Mouse (Mus musculus): ENCODE data around the gene Asb8.
A peak's percentile ranks its signal among the peaks of the same experiment; 100 is the strongest.

The Asb8 gene

DNA sequence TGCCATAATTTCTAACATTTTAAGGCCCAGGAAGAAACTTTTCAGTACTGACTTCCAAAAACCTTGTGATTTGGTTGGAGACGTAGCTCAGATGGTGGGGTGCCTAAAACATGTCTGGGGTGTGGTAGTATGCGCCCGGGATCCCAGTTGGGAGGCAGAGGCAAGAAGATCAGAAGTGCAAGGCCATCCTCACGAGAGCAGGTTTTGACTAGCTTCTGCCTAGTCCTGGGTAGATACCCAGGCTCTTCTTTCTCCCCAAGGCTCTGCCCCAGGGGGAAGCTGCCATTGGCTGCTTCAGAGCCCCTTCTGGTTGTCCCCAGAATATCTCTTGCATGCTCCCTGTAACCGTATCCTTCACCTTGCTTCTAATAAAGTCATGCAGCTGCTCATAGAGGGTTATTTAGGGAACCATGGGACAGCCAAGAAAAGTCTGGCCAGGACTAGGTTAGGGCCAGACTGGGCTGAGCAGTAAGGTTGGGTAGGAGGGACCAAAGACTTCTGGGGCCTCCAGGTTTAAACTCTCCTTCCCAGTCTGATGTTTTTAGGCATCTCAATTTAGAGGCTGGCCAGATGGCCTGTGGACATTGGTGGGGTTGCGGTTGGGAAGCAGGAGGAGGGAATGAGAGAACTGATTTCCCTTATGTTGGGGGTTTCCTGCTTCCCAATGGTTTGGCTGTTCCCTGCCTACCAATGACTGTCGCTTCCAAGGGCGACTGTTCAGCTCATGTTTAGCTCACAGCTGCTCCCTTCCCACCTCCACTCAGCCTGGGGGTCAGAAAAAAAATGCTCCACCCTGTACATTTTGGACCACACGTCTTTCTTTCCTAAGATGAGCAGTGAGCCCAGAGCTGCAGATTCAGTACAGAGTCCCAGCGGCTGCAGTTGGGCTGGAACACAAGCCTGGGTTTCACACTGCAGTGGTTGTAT is 50.3 kb downstream of the Asb8 start:
- DNase-seq = no peak

DNA sequence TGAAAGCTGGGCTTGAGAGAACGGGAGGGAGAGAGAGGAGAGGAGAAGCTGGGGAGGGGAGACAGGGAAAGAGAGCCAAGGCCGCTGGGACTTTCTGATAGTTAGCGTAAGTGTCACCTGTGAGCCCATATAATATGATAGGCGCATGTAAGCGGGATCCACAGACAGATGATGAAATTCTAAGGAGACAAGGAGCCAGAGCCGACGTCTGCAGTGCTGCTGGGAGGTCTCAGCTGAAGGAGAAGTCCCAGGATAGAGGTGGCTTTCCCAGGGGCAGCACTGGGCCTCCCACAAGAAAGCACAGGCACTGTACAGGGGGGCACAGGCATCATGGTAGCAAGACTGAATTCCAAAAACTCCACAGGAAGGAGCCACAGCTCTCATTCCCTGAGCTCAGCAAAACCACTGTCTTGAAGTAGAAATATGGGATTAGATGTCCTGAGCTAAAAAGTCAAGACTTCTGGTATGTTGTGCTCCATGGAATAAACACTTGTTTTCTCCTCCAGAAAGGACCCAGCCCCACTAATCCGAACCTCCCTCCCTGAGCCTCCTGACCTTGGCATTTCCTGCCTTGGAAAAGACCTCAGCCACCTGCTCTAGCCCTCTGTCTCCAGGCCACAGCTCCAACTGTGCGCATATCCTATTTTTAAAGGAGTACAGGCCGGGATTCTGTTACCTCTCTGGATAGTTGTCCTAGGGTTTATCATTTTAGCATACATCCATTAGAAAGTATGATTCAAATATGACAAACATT is 51.1 kb downstream of the Asb8 start:
- no peak for DNase-seq

DNA sequence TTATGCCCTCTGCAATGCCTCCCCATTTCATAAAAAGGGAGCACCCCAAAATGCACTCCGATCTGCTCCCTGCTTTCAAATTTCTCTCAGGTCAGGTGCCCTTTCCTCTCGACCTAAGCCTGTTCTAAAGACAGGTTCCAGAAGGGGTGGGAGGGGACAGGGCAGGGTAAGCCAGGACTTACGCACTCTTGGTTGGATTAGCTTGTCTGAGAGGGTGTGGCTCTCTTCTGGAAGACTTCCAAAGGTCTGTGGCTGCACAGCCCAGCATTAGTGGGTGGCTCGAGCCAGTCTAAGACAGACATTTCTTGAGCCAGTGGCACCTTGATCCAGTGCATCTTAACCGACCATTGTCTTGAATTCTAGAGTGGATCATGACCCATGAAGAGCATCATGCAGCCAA is 53.6 kb downstream of the Asb8 start:
- no peak for DNase-seq

DNA sequence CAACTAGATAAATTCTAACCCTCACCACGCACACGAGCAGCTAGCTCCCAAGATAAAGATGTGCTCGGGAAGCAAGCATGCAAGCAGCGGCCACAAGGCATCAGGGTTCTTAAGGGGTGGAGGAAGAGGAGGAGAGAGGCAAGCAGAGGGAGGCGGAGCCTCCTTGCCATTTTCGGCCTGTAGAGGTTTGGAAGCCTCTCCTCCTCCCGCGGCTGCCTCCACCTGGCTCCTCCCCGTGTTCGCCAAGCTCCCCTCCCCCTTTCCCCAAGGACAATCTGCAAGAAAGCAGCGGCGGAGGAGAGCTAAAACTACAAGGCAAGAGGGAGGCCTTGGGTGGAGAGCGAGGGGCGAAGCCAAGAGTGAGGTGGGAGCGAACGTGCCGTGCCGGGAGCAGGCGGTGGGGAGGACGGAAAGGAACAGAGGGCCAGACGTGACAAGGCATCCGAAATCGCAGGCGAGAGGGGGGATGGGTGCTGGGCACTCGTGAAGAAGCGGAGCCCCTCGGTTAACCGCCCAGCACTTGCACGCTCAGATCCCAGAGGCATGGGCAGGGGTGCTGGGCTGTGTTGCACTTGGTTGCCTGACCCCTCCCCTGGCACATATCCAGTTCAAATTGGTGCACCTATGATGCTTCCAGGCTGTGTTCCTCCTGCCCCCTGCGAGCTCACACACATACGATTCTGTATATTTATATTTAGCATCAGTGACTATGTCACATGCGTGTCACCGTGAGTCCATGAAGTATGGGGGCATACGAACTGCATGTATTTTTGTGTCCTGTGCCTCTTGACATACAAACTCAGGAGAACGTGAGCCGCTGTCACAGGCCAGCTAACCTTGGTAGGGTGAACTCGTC is 56.9 kb downstream of the Asb8 start:
- DNase-seq = peak; percentile 83

DNA sequence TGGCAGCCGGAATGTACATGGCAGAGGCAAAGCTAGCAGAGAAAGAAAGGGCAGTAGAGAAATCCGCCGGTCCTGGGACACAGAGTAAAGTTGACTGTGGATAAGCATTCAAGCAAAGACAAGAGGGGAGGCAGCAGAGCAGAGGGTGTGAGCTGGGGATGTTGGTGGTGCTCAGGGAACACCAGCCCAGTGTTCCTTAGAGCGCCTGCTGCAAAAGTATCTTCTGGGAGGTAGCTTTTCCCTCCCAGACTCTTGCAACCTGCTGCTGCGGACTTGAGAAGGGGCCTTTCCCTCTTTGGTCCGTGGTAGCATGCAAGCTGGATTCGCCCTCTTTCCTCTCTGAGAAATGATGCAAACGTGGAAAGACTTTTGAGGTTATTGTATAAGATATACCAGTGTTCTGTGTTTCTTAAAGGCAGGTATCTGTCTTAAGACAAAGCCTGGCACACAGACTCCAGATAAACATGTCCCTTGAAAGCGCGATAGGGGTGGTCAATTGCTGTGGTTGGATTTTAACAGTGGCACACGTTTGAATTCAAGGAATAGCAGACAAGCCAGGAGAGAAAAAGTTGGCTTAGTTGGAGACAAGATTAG is 57.6 kb downstream of the Asb8 start:
- no peak for DNase-seq

DNA sequence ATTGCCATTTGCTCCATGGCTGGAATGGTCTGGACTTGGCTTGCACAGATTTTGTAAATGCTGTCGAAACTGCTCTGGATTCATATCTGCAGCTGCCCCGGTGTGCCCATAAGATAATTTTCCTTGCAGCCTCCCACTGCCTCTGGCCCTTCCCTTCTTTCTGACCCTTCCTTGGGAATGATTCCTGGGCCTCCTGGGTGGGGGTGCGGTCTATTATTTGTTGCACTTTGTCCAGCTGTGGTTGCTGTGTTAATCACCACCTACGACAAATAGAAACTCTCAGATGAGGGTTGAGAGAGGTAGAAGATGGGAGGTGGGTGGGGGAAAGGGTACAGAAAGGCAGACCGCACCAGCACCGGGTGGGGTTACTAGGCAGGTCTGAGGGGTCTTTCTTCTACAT is 58.2 kb downstream of the Asb8 start:
- no peak for DNase-seq

DNA sequence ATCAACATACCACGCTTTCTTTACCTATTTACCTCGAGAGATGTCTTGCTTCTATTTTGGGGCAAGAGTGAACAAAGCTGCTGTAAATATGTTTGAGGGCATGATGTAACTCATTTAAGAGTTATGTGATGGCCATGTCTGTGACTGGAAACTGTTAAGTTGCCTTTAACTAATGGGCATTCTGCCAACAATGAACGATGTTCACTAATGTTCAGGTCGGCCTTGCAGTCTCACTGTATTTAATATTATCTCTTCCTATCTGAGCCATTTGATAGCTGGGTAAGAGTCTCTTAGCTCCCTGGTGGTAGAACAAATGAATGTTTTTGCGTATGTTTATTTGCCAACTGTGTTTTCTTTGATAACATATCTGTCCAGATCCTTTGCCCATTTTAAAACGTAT is 58.9 kb downstream of the Asb8 start:
- DNase-seq = no peak

DNA sequence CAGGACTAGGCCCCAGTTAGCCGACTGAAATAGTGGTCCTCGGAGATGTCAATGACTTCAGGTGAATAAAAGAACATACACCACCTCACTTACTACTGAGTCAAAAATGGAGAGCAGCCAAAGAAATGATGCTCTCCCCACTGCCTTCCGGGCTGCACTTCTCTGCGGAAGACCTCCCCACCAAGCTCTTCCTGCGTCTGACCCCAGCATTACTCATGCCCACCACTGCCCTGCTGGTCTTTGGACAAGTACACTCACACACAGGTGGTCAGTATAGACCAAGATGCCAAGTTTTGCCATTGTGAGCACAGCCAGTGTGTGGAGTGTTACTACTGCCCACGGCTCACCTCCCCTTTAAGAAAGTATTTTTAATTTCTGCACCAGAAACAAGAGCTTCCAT is 63.0 kb downstream of the Asb8 start:
- no peak for DNase-seq

DNA sequence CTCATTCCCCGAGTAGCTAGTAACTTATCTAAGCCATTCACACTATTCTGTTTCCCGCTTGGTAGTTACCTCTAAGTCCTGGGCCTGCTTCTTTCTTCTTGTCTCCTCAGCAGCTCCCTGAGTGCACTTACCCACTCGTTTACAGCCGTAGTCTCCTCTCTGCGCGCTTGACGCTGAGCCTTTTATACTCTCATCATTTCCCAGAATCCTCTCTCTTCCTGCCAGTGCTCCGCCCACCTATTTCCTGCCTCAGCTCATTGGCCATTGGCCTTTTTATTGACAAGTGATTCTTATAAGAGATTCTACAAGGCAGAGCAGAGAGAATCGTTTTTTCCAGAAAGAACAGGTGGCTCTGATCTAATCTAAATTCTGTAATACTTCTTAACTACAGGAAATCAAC is 66.9 kb downstream of the Asb8 start:
- no peak for DNase-seq

DNA sequence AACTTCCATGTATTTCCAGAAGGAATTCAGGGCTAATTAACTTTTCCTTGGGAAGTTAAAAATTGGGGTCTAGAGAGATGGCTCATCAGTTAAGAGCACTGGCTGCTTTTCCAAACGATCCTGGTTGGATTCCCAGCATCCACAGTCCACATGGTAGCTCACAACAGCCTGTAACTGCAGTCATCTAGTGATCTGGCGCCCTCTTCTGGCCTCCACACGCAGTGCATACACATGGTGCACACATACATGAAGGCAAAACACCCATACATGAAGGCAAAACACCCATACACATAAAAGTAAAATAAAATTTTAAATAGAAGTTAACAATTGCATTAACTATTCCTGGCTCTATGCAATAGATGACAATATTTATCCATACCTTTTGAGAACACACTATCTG is 68.5 kb downstream of the Asb8 start:
- peak; percentile 28 for DNase-seq

DNA sequence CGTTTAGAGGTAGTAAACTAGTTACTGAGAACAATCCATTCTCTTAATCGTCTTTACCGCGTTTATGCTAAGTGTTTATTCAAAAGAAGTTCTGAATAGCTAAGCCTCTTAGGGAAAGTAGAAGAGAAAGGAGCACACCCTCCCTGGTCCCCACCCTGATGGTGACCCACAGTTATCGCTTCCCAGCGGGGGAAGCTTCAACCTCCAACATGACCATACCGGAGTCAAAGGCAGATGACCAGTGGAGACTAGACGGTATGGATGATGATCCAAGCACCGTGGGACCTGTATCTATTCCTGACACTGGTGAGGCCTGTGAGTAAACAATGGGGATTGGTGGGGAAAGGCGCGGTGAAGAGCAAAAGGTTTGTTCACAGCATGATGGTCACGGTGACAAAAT is 70.5 kb downstream of the Asb8 start:
- no peak for DNase-seq

DNA sequence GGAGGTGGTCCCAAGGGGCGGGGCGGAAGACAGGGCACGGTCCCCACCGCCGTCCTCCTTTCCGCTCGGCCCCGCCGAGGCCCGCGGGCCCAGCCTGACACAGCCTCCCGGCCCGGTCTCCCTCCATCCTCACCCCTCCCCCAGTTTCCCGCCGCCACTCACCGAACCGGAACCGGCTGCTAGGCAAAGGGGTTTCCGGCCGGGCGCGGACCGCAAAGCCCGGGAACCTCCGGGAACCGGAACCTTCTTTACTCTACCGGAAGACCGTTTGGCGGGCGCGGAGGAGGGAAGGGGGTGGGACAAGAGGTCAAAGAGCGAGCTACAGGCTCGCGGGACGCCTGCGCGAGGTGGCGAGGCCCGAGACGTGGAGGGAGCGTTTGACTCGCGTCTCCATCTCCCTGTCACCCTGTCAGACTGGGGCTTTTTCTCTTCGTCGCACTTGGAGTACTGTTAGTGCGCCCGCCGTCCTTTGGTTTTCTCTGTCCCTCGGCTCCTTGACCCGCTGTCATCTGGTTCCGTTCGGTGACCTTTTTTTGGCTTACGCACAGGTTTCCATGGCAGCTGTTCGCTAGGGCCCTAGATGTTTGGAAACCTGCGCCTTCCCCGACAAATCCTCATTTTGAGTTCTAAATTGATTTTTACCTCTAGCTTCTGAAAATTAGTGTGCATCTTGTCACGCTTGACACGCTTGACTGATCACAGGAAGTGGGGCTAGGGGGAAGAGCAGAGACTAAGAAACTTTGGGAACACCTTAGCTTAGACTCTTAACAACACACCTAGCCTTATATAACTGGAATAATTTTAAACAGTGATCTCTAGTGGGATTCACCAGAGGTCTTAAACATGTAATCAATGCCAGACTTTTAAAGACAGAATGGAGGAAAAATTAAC is 72.1 kb downstream of the Asb8 start, which contains the start of gene Senp1:
Gene Senp1 (minus strand): TSS at position 624 of the 891 bp plus-strand sequence.
- DNase-seq = peak; percentile 92

DNA sequence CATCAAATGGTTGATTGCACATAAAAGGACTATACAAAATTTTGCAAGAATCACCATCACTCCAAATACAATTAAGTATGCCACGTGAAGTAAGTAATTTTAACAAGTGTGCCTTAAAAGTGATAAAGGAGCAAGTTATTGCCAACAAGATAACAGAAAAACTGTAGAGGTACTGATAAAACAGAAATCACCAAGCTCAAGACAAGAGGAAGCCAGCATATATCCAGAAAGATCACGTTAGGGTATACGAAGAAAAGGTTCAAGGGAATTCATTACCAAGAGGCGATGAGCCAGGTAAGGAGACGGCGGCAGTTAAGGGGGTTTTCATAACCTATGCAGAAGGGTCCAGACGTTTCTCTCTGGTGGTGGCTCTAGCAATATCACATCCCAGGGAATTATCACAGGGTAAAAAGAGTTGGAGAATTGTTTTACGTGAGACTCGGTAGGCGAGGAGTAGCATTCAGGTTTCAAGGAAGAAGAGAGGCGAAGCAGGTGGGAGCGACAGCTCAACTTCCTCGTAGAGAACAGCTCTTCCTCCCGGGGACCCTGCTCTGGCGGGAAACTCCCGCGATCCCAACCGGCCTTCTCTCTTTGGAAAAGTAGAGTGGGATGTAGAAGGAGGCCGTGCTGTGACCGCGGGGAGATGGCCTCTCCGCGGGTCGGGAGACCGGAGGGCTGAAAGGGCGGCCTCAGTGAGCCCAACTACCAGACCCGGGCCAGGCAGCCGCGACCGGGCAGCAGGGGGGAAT is 72.9 kb downstream of the Asb8 start, which contains the start of gene Pfkm:
Gene Pfkm (plus strand): TSS at position 218 of the 749 bp plus-strand sequence.
- no peak for DNase-seq

DNA sequence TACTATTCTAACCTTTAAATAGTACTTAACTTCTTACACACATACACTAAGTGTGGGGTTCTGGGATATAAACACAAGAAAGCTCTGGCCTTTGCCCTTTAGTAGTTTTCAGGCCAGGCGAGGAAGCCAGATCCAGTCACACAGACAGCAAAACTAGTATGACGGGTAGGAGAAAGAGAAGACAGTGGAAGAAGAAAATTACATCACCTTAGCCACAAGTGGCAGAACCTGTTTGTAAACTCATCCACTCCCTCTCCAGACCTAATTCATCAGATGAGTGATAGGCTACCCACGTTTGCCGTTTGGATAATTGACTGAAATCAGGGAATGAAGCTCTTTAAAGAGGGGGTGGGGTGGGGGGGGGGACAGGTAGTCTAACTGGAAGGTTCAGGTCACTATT is 73.6 kb downstream of the Asb8 start:
- DNase-seq = no peak

DNA sequence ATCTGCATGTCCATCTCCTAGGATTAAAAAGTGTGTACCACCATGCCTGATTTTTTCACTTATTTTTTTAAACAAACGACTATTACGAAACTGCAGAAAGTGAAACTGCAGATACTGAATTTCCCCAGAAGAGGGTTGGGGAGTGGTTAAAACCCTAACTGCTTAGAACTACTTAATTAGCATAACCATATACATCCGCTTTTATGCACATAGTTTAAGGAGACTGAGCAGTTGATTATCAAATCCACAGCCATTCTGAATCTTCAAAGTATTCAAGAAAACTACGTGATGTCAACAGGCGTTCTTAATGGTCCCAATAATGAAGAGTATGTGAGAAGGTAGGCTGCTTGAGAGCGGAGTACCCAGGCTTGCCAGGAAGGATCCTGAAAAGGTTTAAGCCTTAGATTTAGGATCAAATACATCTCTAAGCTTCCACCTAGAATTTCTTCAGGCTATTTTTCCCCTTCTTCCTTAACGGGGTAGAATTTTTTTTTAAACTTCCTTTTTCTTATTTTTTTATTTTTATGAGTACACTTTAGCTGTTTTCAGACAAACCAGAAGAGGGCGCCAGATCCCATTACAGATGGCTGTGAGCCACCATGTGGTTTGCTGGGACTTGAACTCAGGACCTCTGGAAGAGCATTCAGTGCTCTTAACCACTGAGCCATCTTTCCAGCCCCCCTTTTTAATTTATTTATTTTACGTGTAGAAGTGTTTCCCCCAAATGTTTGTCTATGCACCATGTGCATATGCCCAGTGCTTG is 75.8 kb downstream of the Asb8 start:
- DNase-seq = peak; percentile 58

DNA sequence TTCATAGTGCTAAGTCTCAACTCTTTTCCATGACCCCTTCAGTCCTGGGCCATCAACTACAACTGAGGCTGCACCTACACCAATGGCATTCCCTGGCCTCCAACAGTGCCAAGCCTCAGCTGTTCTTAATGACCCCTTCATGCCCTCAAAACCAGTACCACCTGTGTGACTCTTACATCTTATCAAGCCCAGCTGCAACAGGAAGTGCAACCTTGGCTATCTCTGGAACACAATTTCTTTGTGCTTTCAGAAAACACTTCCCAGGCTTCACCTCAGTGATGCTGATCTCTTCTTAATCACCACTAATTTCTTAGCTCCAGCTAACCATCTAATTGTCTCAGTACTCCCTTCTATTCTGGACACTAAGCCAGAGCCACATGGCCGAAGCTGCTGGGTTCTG is 76.5 kb downstream of the Asb8 start:
- DNase-seq = peak; percentile 34

All from thymus, postnatal 14 days (tissue).